Mouse (Mus musculus) MEL (cell line): ENCODE results near the gene Rftn1.

Source experiments
- HCFC1 ChIP-seq: IDR thresholded peaks from 2 replicates; pipeline ENCODE4 v1.6.1; 2012; ENCODE audit warnings: low read depth, mild to moderate bottlenecking, inconsistent platforms, low read length, improper control_type of control experiment, moderate library complexity
- MAZ ChIP-seq: IDR thresholded peaks from 2 replicates; pipeline ENCODE4 v1.6.1; 2012; ENCODE audit warnings: low read depth, mild to moderate bottlenecking, inconsistent platforms, low read length, improper control_type of control experiment
- MEF2A ChIP-seq: IDR thresholded peaks from 2 replicates; pipeline ENCODE4 v1.6.1; 2014; ENCODE audit warnings: low read depth, mild to moderate bottlenecking, inconsistent platforms, low read length, improper control_type of control experiment; ENCODE audit not compliant: poor library complexity, insufficient replicate concordance, severe bottlenecking; ENCODE audit errors: extremely low read depth
- NELFE ChIP-seq: IDR thresholded peaks from 2 replicates; pipeline ENCODE4 v1.6.1; 2011; ENCODE audit warnings: low read depth, low read length, improper control_type of control experiment
- POLR2A ChIP-seq, 2 experiments: IDR thresholded peaks; 2 replicates each; pipeline ENCODE4 v1.6.1; 2011 to 2012; ENCODE audit warnings: low read length in 2 of 2, mild to moderate bottlenecking in 2 of 2, control low read depth in 1 of 2, improper control_type of control experiment in 1 of 2, low read depth in 1 of 2, moderate library complexity in 1 of 2; ENCODE audit not compliant: control insufficient read depth in 1 of 2, insufficient read depth in 1 of 2, poor library complexity in 1 of 2
- RAD21 ChIP-seq: IDR thresholded peaks from 2 replicates; pipeline ENCODE4 v1.6.1; 2011; ENCODE audit warnings: mild to moderate bottlenecking, low read depth, low read length, improper control_type of control experiment
- SIN3A ChIP-seq: IDR thresholded peaks from 2 replicates; pipeline ENCODE4 v1.6.1; 2012; ENCODE audit warnings: low read length, improper control_type of control experiment, inconsistent platforms
- USF1 ChIP-seq: IDR thresholded peaks from 2 replicates; pipeline ENCODE4 v1.6.1; 2014; ENCODE audit warnings: low read depth, mild to moderate bottlenecking, inconsistent platforms, low read length, improper control_type of control experiment, moderate library complexity
- ZC3H11A ChIP-seq: IDR thresholded peaks from 2 replicates; pipeline ENCODE4 v1.6.1; 2012; ENCODE audit warnings: low read depth, mild to moderate bottlenecking, inconsistent platforms, low read length, improper control_type of control experiment

DNA sequence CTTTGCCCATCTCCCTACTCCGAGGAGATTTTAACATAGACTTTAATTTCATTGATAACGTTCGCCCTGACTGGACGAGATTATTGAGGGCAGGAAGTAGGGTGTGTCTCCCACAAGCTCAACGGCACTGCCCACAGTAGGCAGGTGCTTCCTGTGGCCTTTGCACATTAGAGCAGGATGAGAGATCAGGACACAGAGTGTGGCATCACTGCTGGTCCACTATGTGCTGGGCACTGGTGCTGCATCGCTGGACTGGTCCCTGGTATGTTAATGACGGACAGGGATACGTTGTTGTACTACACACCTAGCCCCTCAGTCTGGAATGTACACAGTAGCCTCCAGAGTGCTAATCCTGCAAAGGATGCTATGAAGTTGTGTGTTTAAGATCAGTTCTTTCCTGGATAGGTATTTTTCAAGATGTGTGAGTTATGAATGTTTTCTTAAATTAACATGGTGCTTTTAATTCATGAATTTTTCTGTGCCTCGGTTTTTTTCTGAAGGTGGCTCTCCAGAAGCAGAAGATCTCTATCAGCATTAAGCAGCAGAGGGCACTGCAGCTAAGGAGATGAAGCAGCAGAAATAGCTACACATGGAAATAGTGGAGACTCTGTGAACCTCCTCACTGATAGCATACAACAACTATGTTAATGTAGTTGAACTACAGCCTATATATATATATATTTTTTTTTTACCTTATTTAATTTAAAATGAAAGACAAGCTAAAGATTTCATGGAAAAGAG is 221.8 kb downstream of the Rftn1 start:
- TF ChIP-seq MAZ (no peak), HCFC1 (no peak; the same call in 1 of the 2 replicates), MEF2A (no peak), RAD21 (peak; percentile 90), POLR2A (IDR thresholded peaks at IDR 0.05; ENCODE audit: control insufficient read depth in 1 of 2, insufficient read depth in 1 of 2, low read depth in 1 of 2, low read length in 2 of 2, poor library complexity in 1 of 2) (no peak), USF1 (no peak), NELFE (no peak), ZC3H11A (peak; percentile 95), SIN3A (peak; percentile 68)
